Mouse (Mus musculus) hindbrain, embryonic 12.5 days (tissue): ENCODE measurements at regions not wholly inside any gene's neighbourhood (a gene's known extent, or its start where the extent isn't known, plus 50 kb on each side); places are given as distances from the start of the nearest gene placed in this dataset.
A peak's percentile ranks its signal among the peaks of the same experiment; 100 is the strongest.

Experiments
- ATAC-seq: fragments of 200-750 bp; cut with Nextera tagmentation; 2 replicates; pipeline ENCODE4 v1.8.0; 2017; ENCODE audit warnings: moderate TSS enrichment; ENCODE audit not compliant: low FRiP score
- H3K27ac ChIP-seq: fragments of 300-500 bp; sonication (generic); 2 replicates; pipeline ENCODE4 v1.5.1; 2016; ENCODE audit warnings: mild to moderate bottlenecking
- H3K27me3 ChIP-seq: fragments of 300-500 bp; sonication (generic); 2 replicates; pipeline ENCODE4 v1.6.1; 2016; ENCODE audit warnings: mild to moderate bottlenecking
- H3K36me3 ChIP-seq: fragments of 300-500 bp; sonication (generic); 2 replicates; pipeline ENCODE4 v1.6.1; 2016; ENCODE audit warnings: mild to moderate bottlenecking
- H3K4me1 ChIP-seq: fragments of 300-500 bp; sonication (generic); 2 replicates; pipeline ENCODE4 v1.6.1; 2016
- H3K4me2 ChIP-seq: fragments of 300-500 bp; sonication (generic); replicated peaks from 2 replicates; pipeline ENCODE4 v1.6.1; 2016; ENCODE audit warnings: mild to moderate bottlenecking
- H3K4me3 ChIP-seq: fragments of 300-500 bp; sonication (generic); 2 replicates; pipeline ENCODE4 v1.5.1; 2016; ENCODE audit warnings: mild to moderate bottlenecking
- H3K9ac ChIP-seq: fragments of 300-500 bp; sonication (generic); 2 replicates; pipeline ENCODE4 v1.6.1; 2016; ENCODE audit warnings: mild to moderate bottlenecking, moderate library complexity
- H3K9me3 ChIP-seq: fragments of 300-500 bp; sonication (generic); replicated peaks from 2 replicates; pipeline ENCODE4 v1.6.1; 2016; ENCODE audit warnings: mild to moderate bottlenecking
- WGBS: fragments of 180-500 bp; shearing (Covaris S2); methylation state at CpG from one replicate; pipeline ENCODE4 v1.1.7; 2016; 5-methylcytosine and 5-hydroxymethylcytosine counted together

- 92% methylated on average over 5 of the region's 5 CpGs for WGBS
- no peaks in the 10 kb centered on the region for H3K36me3 ChIP-seq
- H3K4me1 ChIP-seq = no peaks in the 10 kb centered on the region
- H3K4me2 ChIP-seq = no peak overlapping the region
- no peak overlapping the region for H3K27ac ChIP-seq
- ATAC-seq = no peak
- H3K9ac ChIP-seq = no peak overlapping the region
- H3K4me3 ChIP-seq = no peak overlapping the region
- H3K9me3 ChIP-seq = no peaks in the 10 kb centered on the region
- H3K27me3 ChIP-seq = no peaks in the 10 kb centered on the region
Measured at GRCm38 (mm10) chr15:67391918-67392317, 891.2 kb upstream of the Lrrc6 start.

GRCm38 (mm10) chr15:67388514-67388913 is 887.8 kb upstream of the Lrrc6 start:
- 66% methylated on average over 8 of the region's 8 CpGs for WGBS
- Histone ChIP-seq H3K27me3 (no peaks in the 10 kb centered on the region), H3K4me2 (no peak overlapping the region), H3K4me1 (no peaks in the 10 kb centered on the region), H3K36me3 (no peaks in the 10 kb centered on the region), H3K9ac (no peak overlapping the region), H3K4me3 (no peak overlapping the region), H3K27ac (no peak overlapping the region), H3K9me3 (no peaks in the 10 kb centered on the region)
- ATAC-seq = no peak

- no peak for ATAC-seq
- Histone ChIP-seq H3K4me1 (no peaks in the 10 kb centered on the region), H3K36me3 (no peaks in the 10 kb centered on the region)
Measured at GRCm38 (mm10) chr15:67386896-67387295, 886.2 kb upstream of the Lrrc6 start.

GRCm38 (mm10) chr15:67373599-67373998 is 872.9 kb upstream of the Lrrc6 start:
- Histone ChIP-seq H3K36me3 (no peaks in the 10 kb centered on the region), H3K4me1 (no peaks in the 10 kb centered on the region), H3K4me2 (no peak overlapping the region), H3K9me3 (no peaks in the 10 kb centered on the region), H3K27me3 (no peaks in the 10 kb centered on the region), H3K9ac (no peak overlapping the region), H3K27ac (no peak overlapping the region), H3K4me3 (no peak overlapping the region)
- WGBS = 74% methylated on average over 4 of the region's 4 CpGs
- ATAC-seq = no peak

More at GRCm38 (mm10) chr15:67386896-67387295, 886.2 kb upstream of the Lrrc6 start:
- no peak overlapping the region for H3K4me3 ChIP-seq
- no peak overlapping the region for H3K9ac ChIP-seq
- no peaks in the 10 kb centered on the region for H3K9me3 ChIP-seq
- no peaks in the 10 kb centered on the region for H3K27me3 ChIP-seq
- no peak overlapping the region for H3K27ac ChIP-seq
- H3K4me2 ChIP-seq = no peak overlapping the region

- Histone ChIP-seq H3K27ac (no peak overlapping the region), H3K9ac (no peak overlapping the region), H3K27me3 (no peaks in the 10 kb centered on the region), H3K9me3 (no peaks in the 10 kb centered on the region), H3K36me3 (no peaks in the 10 kb centered on the region), H3K4me1 (no peaks in the 10 kb centered on the region), H3K4me2 (no peak overlapping the region), H3K4me3 (no peak overlapping the region)
- ATAC-seq = no peak
- WGBS = 72% methylated on average over 8 of the region's 8 CpGs
Measured at GRCm38 (mm10) chr15:67373030-67373429, 872.3 kb upstream of the Lrrc6 start.

GRCm38 (mm10) chr15:67364099-67364756 is 863.5 kb upstream of the Lrrc6 start:
- no peaks in the 10 kb centered on the region for H3K9me3 ChIP-seq
- no peak overlapping the region for H3K4me3 ChIP-seq
- no peak overlapping the region for H3K27ac ChIP-seq
- no peak overlapping the region for H3K4me2 ChIP-seq
- ATAC-seq = 0 out of 2 replicates have a peak, but pooled peaks have one; percentile 46
- no peak overlapping the region for H3K9ac ChIP-seq
- WGBS = 54% methylated on average over 4 of the region's 4 CpGs
- no peaks in the 10 kb centered on the region for H3K27me3 ChIP-seq
- H3K4me1 ChIP-seq = no peaks in the 10 kb centered on the region
- no peaks in the 10 kb centered on the region for H3K36me3 ChIP-seq

- ATAC-seq = no peak
- H3K9ac ChIP-seq = no peak overlapping the region
- no peaks in the 10 kb centered on the region for H3K9me3 ChIP-seq
- no peaks in the 10 kb centered on the region for H3K4me1 ChIP-seq
- no peaks in the 10 kb centered on the region for H3K36me3 ChIP-seq
- H3K4me3 ChIP-seq = no peak overlapping the region
- no peak overlapping the region for H3K27ac ChIP-seq
- no peak overlapping the region for H3K4me2 ChIP-seq
- WGBS = 50% methylated on average over 1 of the region's 1 CpGs
- H3K27me3 ChIP-seq = no peaks in the 10 kb centered on the region
Measured at GRCm38 (mm10) chr15:67361012-67361571, 860.4 kb upstream of the Lrrc6 start.

- H3K27me3 ChIP-seq = no peaks in the 10 kb centered on the region
- no peak overlapping the region for H3K9ac ChIP-seq
- H3K36me3 ChIP-seq = no peaks in the 10 kb centered on the region
- no peaks in the 10 kb centered on the region for H3K9me3 ChIP-seq
- no peak overlapping the region for H3K4me3 ChIP-seq
- H3K27ac ChIP-seq = no peak overlapping the region
- H3K4me1 ChIP-seq = no peaks in the 10 kb centered on the region
- no peak for ATAC-seq
- H3K4me2 ChIP-seq = no peak overlapping the region
- WGBS = 96% methylated on average over 3 of the region's 3 CpGs
Measured at GRCm38 (mm10) chr15:67357867-67358266, 857.2 kb upstream of the Lrrc6 start.

GRCm38 (mm10) chr15:67355334-67355733 is 854.6 kb upstream of the Lrrc6 start:
- no peak overlapping the region for H3K4me3 ChIP-seq
- ATAC-seq = no peak
- H3K27ac ChIP-seq = no peak overlapping the region
- no peaks in the 10 kb centered on the region for H3K27me3 ChIP-seq
- no peak overlapping the region for H3K4me2 ChIP-seq
- H3K36me3 ChIP-seq = no peaks in the 10 kb centered on the region
- no peak overlapping the region for H3K9ac ChIP-seq
- no peaks in the 10 kb centered on the region for H3K4me1 ChIP-seq
- H3K9me3 ChIP-seq = no peaks in the 10 kb centered on the region

GRCm38 (mm10) chr15:67354598-67355159 is 854.0 kb upstream of the Lrrc6 start:
- H3K36me3 ChIP-seq = no peaks in the 10 kb centered on the region

GRCm38 (mm10) chr15:67349501-67349900 is 848.8 kb upstream of the Lrrc6 start:
- Histone ChIP-seq H3K27ac (no peak overlapping the region), H3K27me3 (no peaks in the 10 kb centered on the region), H3K4me3 (no peak overlapping the region), H3K4me1 (no peaks in the 10 kb centered on the region), H3K9ac (no peak overlapping the region), H3K36me3 (no peaks in the 10 kb centered on the region), H3K4me2 (no peak overlapping the region), H3K9me3 (no peaks in the 10 kb centered on the region)
- 82% methylated on average over 4 of the region's 4 CpGs for WGBS
- no peak for ATAC-seq

More at GRCm38 (mm10) chr15:67354598-67355159, 854.0 kb upstream of the Lrrc6 start:
- H3K27ac ChIP-seq = no peak overlapping the region
- no peak overlapping the region for H3K9ac ChIP-seq
- ATAC-seq = no peak
- H3K9me3 ChIP-seq = no peaks in the 10 kb centered on the region
- H3K27me3 ChIP-seq = no peaks in the 10 kb centered on the region
- no peak overlapping the region for H3K4me3 ChIP-seq
- no peaks in the 10 kb centered on the region for H3K4me1 ChIP-seq
- H3K4me2 ChIP-seq = no peak overlapping the region

- 87% methylated on average over 7 of the region's 7 CpGs for WGBS
- no peaks in the 10 kb centered on the region for H3K27me3 ChIP-seq
- no peak for ATAC-seq
- H3K4me1 ChIP-seq = no peaks in the 10 kb centered on the region
- no peak overlapping the region for H3K4me2 ChIP-seq
- no peak overlapping the region for H3K27ac ChIP-seq
- no peak overlapping the region for H3K9ac ChIP-seq
- H3K4me3 ChIP-seq = no peak overlapping the region
- H3K36me3 ChIP-seq = no peaks in the 10 kb centered on the region
- H3K9me3 ChIP-seq = no peaks in the 10 kb centered on the region
Measured at GRCm38 (mm10) chr15:67345179-67346148, 844.8 kb upstream of the Lrrc6 start.
